Mouse (Mus musculus) cerebellum, adult 2 months (tissue): Measurements from ENCODE around the gene Fbxw20. TPM values are rescaled to one million over a fixed set of nuclear protein-coding genes. Genes with fewer than 3 reads are reported as not detected.
"Not testable (repeated sequence)": the region's sequence is repeated elsewhere in the genome, so short reads cannot be mapped to it uniquely, and the experiment has no call there.

Experiments
- DNase-seq, 2 experiments: peaks; one replicate each; pipeline ENCODE4 v3.0.0; 2021
- H3K27ac ChIP-seq: fragments of 200-500 bp; 2 replicates; pipeline ENCODE4 v1.5.1; 2012; ENCODE audit warnings: low read length, control low read depth, inconsistent platforms; ENCODE audit not compliant: insufficient read depth
- H3K27me3 ChIP-seq: fragments of 200-500 bp; 2 replicates; pipeline ENCODE4 v1.6.1; 2012; ENCODE audit warnings: inconsistent platforms, mild to moderate bottlenecking, low read length, moderate library complexity; ENCODE audit not compliant: control insufficient read depth, insufficient read depth
- H3K4me1 ChIP-seq: fragments of 200-500 bp; 2 replicates; pipeline ENCODE4 v1.6.1; 2011; ENCODE audit warnings: low read length; ENCODE audit not compliant: control insufficient read depth, insufficient read depth
- H3K4me3 ChIP-seq: fragments of 200-500 bp; replicated peaks from 2 replicates; pipeline ENCODE3; 2011; ENCODE audit warnings: mild to moderate bottlenecking, low read depth, low read length, control low read depth; ENCODE audit not compliant: insufficient read depth
- CTCF ChIP-seq: fragments of 200-500 bp; IDR thresholded peaks from 2 replicates; pipeline ENCODE4 v1.5.1; 2011; ENCODE audit warnings: low read depth, mild to moderate bottlenecking, control low read depth, low read length, moderate library complexity, borderline replicate concordance; ENCODE audit not compliant: insufficient read depth
- POLR2A ChIP-seq: fragments of 200-500 bp; IDR thresholded peaks from 2 replicates; pipeline ENCODE4 v1.6.1; 2011; ENCODE audit warnings: low read length, control low read depth, borderline replicate concordance; ENCODE audit not compliant: insufficient read depth
- WGBS: fragments of 180-500 bp; shearing (Covaris S2); methylation state at CpG from one replicate; pipeline ENCODE4 v1.1.7; 2018; 5-methylcytosine and 5-hydroxymethylcytosine counted together
- polyA plus RNA-seq: library from polyadenylated mRNA; depleted of rRNA; stranded (reverse); fragments of >200 nt; gene quantifications from 2 replicates; pipeline ENCODE4 v1.2.3, GENCODE M21; 2012; rRNA removed

Fbxw20 gene
- polyA plus RNA-seq = not detected in 2 replicates

DNA sequence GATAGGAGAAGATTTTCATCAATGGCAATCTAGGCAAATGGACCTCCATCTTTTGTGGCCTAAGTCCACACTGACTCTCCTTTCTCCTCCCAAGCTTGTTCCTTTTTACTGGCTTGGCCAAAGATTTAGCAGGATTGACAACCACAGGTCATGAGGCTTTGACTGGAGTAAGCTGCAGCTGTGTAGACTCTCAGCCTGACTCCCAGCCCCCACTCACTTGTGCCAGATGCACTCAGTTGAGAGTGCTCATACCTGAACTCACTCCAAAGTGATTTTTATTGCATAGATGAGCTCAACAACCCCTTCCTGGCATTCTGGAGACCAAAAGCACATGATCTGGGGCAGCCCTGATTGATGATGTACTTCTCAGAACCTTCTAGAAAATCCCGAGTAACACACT, at the start of gene Fbxw20:
TSS of gene Fbxw20 (minus strand) at position 101 of the 400 bp plus-strand sequence.
- H3K4me3 ChIP-seq = no peak within 1 kb of the TSS
- DNase-seq = no peak
- H3K4me1 ChIP-seq = no peaks in the 10 kb centered on the region
- H3K27me3 ChIP-seq = no peaks in the 10 kb centered on the region
- no peak within 1 kb of the TSS for H3K27ac ChIP-seq
- TF ChIP-seq POLR2A = no peak
- no peak for TF ChIP-seq CTCF
- WGBS = 92% methylated on average over 1 of the region's 1 CpGs

GRCm38 (mm10) chr9:109263041-109263440, 28.5 kb upstream of the Fbxw20 start:
- no peak for DNase-seq
- 58% methylated on average over 2 of the region's 2 CpGs for WGBS

DNA sequence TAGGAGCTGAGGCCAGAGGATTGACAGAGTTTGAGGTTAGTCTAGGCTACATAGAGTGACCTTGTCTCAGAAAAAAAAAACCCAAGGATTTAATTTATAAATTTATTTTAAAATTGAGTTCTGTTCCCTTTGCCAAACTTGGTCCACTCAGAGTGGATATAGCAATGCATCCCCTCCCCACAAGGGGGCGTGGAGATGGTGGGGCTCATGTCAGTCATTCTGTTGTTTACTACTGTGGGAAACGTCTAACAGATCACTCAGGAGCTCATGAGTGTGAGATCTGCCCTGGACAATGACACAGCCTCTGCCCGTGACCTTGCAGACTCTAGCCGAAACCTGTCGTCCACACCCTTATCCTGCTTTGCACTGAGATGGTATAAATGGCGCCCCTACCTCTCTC, 16.1 kb downstream of the Fbxw20 start:
- no peak for TF ChIP-seq CTCF
- TF ChIP-seq POLR2A = no peak
- 65% methylated on average over 6 of the region's 6 CpGs for WGBS
- Histone ChIP-seq H3K4me1 (no peaks in the 10 kb centered on the region), H3K27me3 (no peaks in the 10 kb centered on the region), H3K27ac (no peak overlapping the region), H3K4me3 (no peak overlapping the region)
- no peak for DNase-seq

More at GRCm38 (mm10) chr9:109263041-109263440, 28.5 kb upstream of the Fbxw20 start:
- H3K27ac ChIP-seq = no peak overlapping the region
- no peak for TF ChIP-seq POLR2A
- TF ChIP-seq CTCF = no peak
- H3K27me3 ChIP-seq = no peaks in the 10 kb centered on the region
- no peak overlapping the region for H3K4me3 ChIP-seq
- no peaks in the 10 kb centered on the region for H3K4me1 ChIP-seq

- not testable (repeated sequence) for H3K4me1 ChIP-seq, H3K27ac ChIP-seq, DNase-seq, H3K4me3 ChIP-seq, H3K27me3 ChIP-seq
- 57% methylated on average over 1 of the region's 1 CpGs for WGBS
Measured at GRCm38 (mm10) chr9:109201347-109201746, 33.2 kb downstream of the Fbxw20 start.

GRCm38 (mm10) chr9:109200349-109200748, 34.2 kb downstream of the Fbxw20 start:
- Histone ChIP-seq H3K4me3 (no peak overlapping the region), H3K4me1 (no peaks in the 10 kb centered on the region), H3K27ac (no peak overlapping the region), H3K27me3 (no peaks in the 10 kb centered on the region)
- no peak for TF ChIP-seq CTCF
- TF ChIP-seq POLR2A = no peak
- WGBS = 93% methylated on average over 1 of the region's 1 CpGs
- no peak for DNase-seq

DNA sequence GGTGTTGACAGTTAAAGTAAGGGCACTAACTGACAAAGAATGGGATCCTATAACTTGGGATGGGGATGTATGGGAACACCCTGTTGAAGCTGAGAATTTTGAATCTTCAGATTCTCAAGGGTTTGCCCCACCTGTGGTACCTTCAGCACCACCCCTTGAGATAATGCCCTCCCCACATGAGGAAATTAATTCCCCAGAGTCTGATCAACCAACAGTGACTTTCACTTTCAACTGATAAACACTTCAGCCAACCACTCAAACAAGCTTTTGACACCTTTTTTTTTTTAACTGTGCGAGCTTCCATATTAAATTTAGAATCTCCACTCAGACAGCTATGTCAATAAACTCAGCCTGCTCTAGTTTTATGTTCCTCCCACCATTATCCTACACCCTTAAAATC, 35.2 kb downstream of the Fbxw20 start:
- WGBS = 97% methylated on average over 1 of the region's 1 CpGs
- no peak for TF ChIP-seq POLR2A
- TF ChIP-seq CTCF = no peak
- Histone ChIP-seq H3K4me1 (no peaks in the 10 kb centered on the region), H3K4me3 (no peak overlapping the region), H3K27me3 (no peaks in the 10 kb centered on the region), H3K27ac (no peak overlapping the region)
- no peak for DNase-seq

- H3K27ac ChIP-seq, DNase-seq, H3K4me3 ChIP-seq, H3K4me1 ChIP-seq, H3K27me3 ChIP-seq: not testable (repeated sequence)
- 60% methylated on average over 3 of the region's 3 CpGs for WGBS
Measured at GRCm38 (mm10) chr9:109195875-109196274, 38.7 kb downstream of the Fbxw20 start, which contains the start of gene Fbxw13. Gene Fbxw13 (minus strand): TSS chr9:109195975.

DNA sequence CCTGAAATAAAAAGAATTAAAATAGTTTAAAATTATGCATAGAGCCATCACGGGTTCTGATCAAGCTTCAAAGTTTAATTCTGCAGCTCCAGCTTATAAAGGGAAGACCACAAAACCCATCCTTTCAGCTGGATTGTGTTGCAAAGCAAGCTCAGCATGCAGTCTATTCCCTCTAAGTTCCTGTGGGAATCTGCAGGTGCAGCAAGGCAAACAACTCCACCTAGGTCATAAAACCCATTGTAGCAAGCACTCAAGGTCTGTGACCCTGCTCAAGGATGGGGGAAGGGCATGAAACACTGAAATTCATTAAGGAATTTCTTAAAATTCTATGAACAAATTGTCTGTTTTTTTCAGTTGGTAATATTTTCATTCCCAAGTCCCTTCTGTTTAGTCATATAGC, 57.3 kb downstream of the Fbxw20 start:
- DNase-seq = no peak
- H3K27me3 ChIP-seq = no peaks in the 10 kb centered on the region; the same call in 1 of the 2 replicates
- WGBS = 80% methylated on average over 1 of the region's 1 CpGs
- H3K4me1 ChIP-seq = no peaks in the 10 kb centered on the region
- no peak for TF ChIP-seq POLR2A
- TF ChIP-seq CTCF = no peak
- H3K4me3 ChIP-seq = no peak overlapping the region
- no peak overlapping the region for H3K27ac ChIP-seq

GRCm38 (mm10) chr9:109176301-109176700, 58.3 kb downstream of the Fbxw20 start:
- H3K27ac ChIP-seq = no peak overlapping the region
- 88% methylated on average over 1 of the region's 1 CpGs for WGBS
- H3K4me1 ChIP-seq = no peaks in the 10 kb centered on the region
- H3K4me3 ChIP-seq = no peak overlapping the region
- DNase-seq = no peak
- no peak for TF ChIP-seq POLR2A
- TF ChIP-seq CTCF = no peak
- H3K27me3 ChIP-seq = no peaks in the 10 kb centered on the region; the same call in 1 of the 2 replicates

Other genes starting within 250 kb of the Fbxw20 start
- 0.47 and 0.48 TPM in 2 replicates for gene Ucn2, start 248.7 kb downstream of the Fbxw20 start, polyA plus RNA-seq
- 17.5 and 20.1 TPM in 2 replicates for gene Pfkfb4, start 243.0 kb downstream of the Fbxw20 start, polyA plus RNA-seq
- 75.0 and 79.8 TPM in 2 replicates for gene Shisa5, start 196.2 kb downstream of the Fbxw20 start, polyA plus RNA-seq
- gene Trex1, start 175.0 kb downstream of the Fbxw20 start, polyA plus RNA-seq = 39.9 and 40.4 TPM in 2 replicates
- 38.0 and 39.1 TPM in 2 replicates for gene Atrip, start 160.6 kb downstream of the Fbxw20 start, polyA plus RNA-seq
- 6.6 and 7.7 TPM in 2 replicates for gene Ccdc51, start 152.3 kb downstream of the Fbxw20 start, polyA plus RNA-seq
- gene Tma7, start 152.2 kb downstream of the Fbxw20 start, polyA plus RNA-seq = 144 and 152 TPM in 2 replicates
- 26.4 and 26.6 TPM in 2 replicates for gene Plxnb1, start 139.4 kb downstream of the Fbxw20 start, polyA plus RNA-seq
- gene Fbxw21, start 72.7 kb downstream of the Fbxw20 start, polyA plus RNA-seq = not detected in 2 replicates
- not detected in 2 replicates for gene Fbxw13, start 38.8 kb downstream of the Fbxw20 start, polyA plus RNA-seq
- gene Fbxw14, start 52.9 kb upstream of the Fbxw20 start, polyA plus RNA-seq = not detected in 2 replicates
- gene Fbxw28, start 104.9 kb upstream of the Fbxw20 start, polyA plus RNA-seq = not detected in 2 replicates
- not detected in 2 replicates for gene Fbxw22, start 169.5 kb upstream of the Fbxw20 start, polyA plus RNA-seq
- not detected in 2 replicates for gene Fbxw16, start 214.4 kb upstream of the Fbxw20 start, polyA plus RNA-seq